Mouse (Mus musculus) T-helper 2 cell (primary cell): ENCODE measurements around the gene Dpy19l3.

ENCODE experiments used
- in situ Hi-C: fragments of 300-600 bp; cut with MboI, MseI; formaldehyde crosslinking; loops from one replicate; pipeline ENCODE4 v1.15.1; 2025; ENCODE audit warnings: high pct_unique_total_duplicates

Dpy19l3 gene

GRCm38 (mm10) chr7:35646317-35647081, 107.8 kb downstream of the Dpy19l3 start:
- in situ Hi-C loops: loop anchor here (10.0 kb wide), 1 partner anchor 252 kb away; the partner anchor contains the start of genes Cep89 and Faap24

- in situ Hi-C loops: loop anchor here (5.0 to 10.0 kb wide), 2 partner anchors 43 to 245 kb away; partner anchors contain the start of genes Cep89 and Faap24
Measured at GRCm38 (mm10) chr7:35640072-35640471, 114.2 kb downstream of the Dpy19l3 start.

- in situ Hi-C loops: no loop called here
Measured at GRCm38 (mm10) chr7:35636874-35637273, 117.4 kb downstream of the Dpy19l3 start.

- in situ Hi-C loops: no loop called here
Measured at GRCm38 (mm10) chr7:35636229-35636628, 118.0 kb downstream of the Dpy19l3 start.
